In the genomic region with DNA sequence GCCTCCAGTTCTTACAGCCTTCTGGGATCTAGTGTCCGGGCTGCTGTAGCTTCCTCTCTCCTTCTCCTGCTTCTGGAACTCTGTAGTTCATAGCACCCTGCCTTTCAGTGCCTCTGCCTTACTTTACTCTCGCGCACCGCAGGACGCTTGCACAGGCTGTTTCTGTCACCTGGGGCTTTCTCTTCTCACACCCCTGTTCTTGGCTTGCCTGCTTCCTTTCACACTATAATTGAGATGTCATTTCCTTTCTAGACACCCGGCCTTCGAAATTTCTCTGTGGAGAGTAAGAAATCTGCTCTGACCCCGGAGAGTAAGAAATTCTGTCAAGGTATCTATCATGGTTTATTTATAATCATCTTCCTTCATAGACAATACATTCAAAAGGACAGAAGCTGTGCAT, we compare ENCODE assay signal across 25 mouse cellular contexts. TPM values are rescaled to one million over a fixed set of nuclear protein-coding genes. Genes with fewer than 3 reads are reported as not detected.
DNase-seq lines count a peak whose midpoint lies in the region; ATAC-seq lines count a peak whose summit lies in the region.
"Had no signal": no experiment of that assay in that cellular context is flagged by ENCODE, and none has a peak within 500 bp of the region (broad histone marks: within the 10 kb centered on the region; RNA-seq: fewer than 3 reads in every experiment).

No protein-coding gene starts in this region.

- H3K27ac ChIP-seq in liver, embryonic 13.5 days: peak overlapping the region; percentile 41; the same call in 1 of the 2 replicates
- no peak overlapping the region for H3K27ac ChIP-seq in liver, embryonic 11.5 days (ENCODE audit: low read depth, low read length)
- H3K27ac ChIP-seq: embryonic facial prominence, embryonic 13.5 days; gastrocnemius, adult 2 months; heart, embryonic 10.5 days; hindbrain, postnatal 0 days; limb, embryonic 15.5 days had no signal

- no peaks in the 10 kb centered on the region for H3K36me3 ChIP-seq in liver, embryonic 13.5 days
- H3K36me3 ChIP-seq in liver, embryonic 11.5 days (ENCODE audit: control insufficient read depth, insufficient read depth, low read length): no peaks in the 10 kb centered on the region
- H3K36me3 ChIP-seq: embryonic facial prominence, embryonic 13.5 days; heart, embryonic 10.5 days; limb, embryonic 15.5 days had no signal

- no peak overlapping the region for H3K9ac ChIP-seq in liver, embryonic 13.5 days
- H3K9ac ChIP-seq in liver, embryonic 11.5 days (ENCODE audit: low read depth, low read length): no peak overlapping the region
- H3K9ac ChIP-seq: embryonic facial prominence, embryonic 13.5 days; limb, embryonic 15.5 days; lung, embryonic 14.5 days had no signal

- H3K4me2 ChIP-seq in liver, embryonic 13.5 days: no peak overlapping the region
- H3K4me2 ChIP-seq in liver, embryonic 11.5 days: no peak overlapping the region
- H3K4me2 ChIP-seq: embryonic facial prominence, embryonic 13.5 days; limb, embryonic 15.5 days; lung, embryonic 14.5 days had no signal

- ATAC-seq in liver, embryonic 13.5 days (ENCODE audit: low read depth): no peak
- no peak for ATAC-seq in liver, embryonic 11.5 days (replicated peaks; ENCODE audit: low FRiP score)
- no peak for ATAC-seq in inflammation-experienced regulatory T-cells, adult 6 months
- ATAC-seq: forebrain, embryonic 14.5 days; hindbrain, postnatal 0 days had no signal

- no peak overlapping the region for H3K4me3 ChIP-seq in liver, embryonic 13.5 days (replicated peaks)
- no peak overlapping the region for H3K4me3 ChIP-seq in liver, embryonic 11.5 days (ENCODE audit: low read depth, low read length)
- H3K4me3 ChIP-seq: embryonic facial prominence, embryonic 13.5 days; erythroblast, embryonic 14.5 days; gastrocnemius, adult 2 months; heart, embryonic 10.5 days; limb, embryonic 15.5 days; megakaryocyte, embryonic 14.5 days had no signal

- no peaks in the 10 kb centered on the region for H3K27me3 ChIP-seq in liver, embryonic 13.5 days
- H3K27me3 ChIP-seq in liver, embryonic 11.5 days (replicated peaks; ENCODE audit: control insufficient read depth, insufficient read depth, low read length): no peaks in the 10 kb centered on the region
- H3K27me3 ChIP-seq: embryonic facial prominence, embryonic 13.5 days; limb, embryonic 15.5 days; megakaryocyte, embryonic 14.5 days had no signal

- WGBS in liver, embryonic 13.5 days (ENCODE audit: insufficient replicate concordance): 74% methylated on average over 8 of the region's 8 CpGs
- 79% methylated on average over 8 of the region's 8 CpGs for WGBS in liver, embryonic 11.5 days

- DNase-seq in liver, embryonic 13.5 days: no peak
- DNase-seq in liver, embryonic 11.5 days (ENCODE audit: low spot score): no peak
- DNase-seq in CD4-positive helper T cell, adult 2 months (ENCODE audit: low read depth, low spot score): peak; percentile 21
- peak; percentile 54 for DNase-seq in naive thymus-derived CD4-positive, alpha-beta T cell, adult 2 months (ENCODE audit: low read depth)
- DNase-seq in thymus, postnatal 25 days: peak; percentile 45
- no peak for DNase-seq in kidney, postnatal 4 days
- DNase-seq: adrenal gland, postnatal 25 days; cerebellum, adult 8-10 months; cerebellum, postnatal 36 days; embryo, embryonic 11 days; gastrocnemius, adult 2 months; heart, postnatal 4 days; kidney, adult 18-20 months; left cerebral cortex, postnatal 4 days; lung, embryonic 14.5 days; lung, postnatal 36 days; midbrain, embryonic 14.5 days had no signal

- peaks cover 41% of the 10 kb centered on the region for H3K4me1 ChIP-seq in liver, embryonic 13.5 days (replicated peaks)
- peaks cover 11% of the 10 kb centered on the region for H3K4me1 ChIP-seq in liver, embryonic 11.5 days (replicated peaks; ENCODE audit: control insufficient read depth, insufficient read depth, low read length)

- H3K9me3 ChIP-seq in liver, embryonic 13.5 days (replicated peaks): no peaks in the 10 kb centered on the region
- H3K9me3 ChIP-seq in liver, embryonic 11.5 days (ENCODE audit: control insufficient read depth, low read length): no peaks in the 10 kb centered on the region
- H3K9me3 ChIP-seq: embryonic facial prominence, embryonic 13.5 days; heart, embryonic 10.5 days; limb, embryonic 15.5 days had no signal

RNA-seq across cellular contexts. Expression of a gene that starts 2.9 kb away (rescaled TPM):
- 5.8 and 6.5 TPM in 2 replicates for polyA plus RNA-seq in liver, embryonic 13.5 days (2015; fragmentation: Nextera tagmentation; extraction: Ambion mirVana)
- polyA plus RNA-seq in liver, embryonic 11.5 days (2014; fragmentation: Nextera tagmentation; extraction: Ambion mirVana): 12.6 and 15.1 TPM in 2 replicates
- 10 to 100 TPM in 2 of 3 experiments, 1 to 10 TPM in 1; 5.2 to 11.9 (median 10.6) TPM for polyA plus RNA-seq in inflammation-experienced regulatory T-cells, adult 6 months (2017; shearing (Covaris generic))

Comparison
In these comparisons a context has a peak if more than half of its experiments do, and no peak if none do; other contexts are left out.
1. DNase-seq: peak in CD4-positive helper T cell, adult 2 months (single experiment), naive thymus-derived CD4-positive, alpha-beta T cell, adult 2 months (single experiment) and thymus, postnatal 25 days (single experiment); none in liver, embryonic 13.5 days (single experiment), liver, embryonic 11.5 days (single experiment) and kidney, postnatal 4 days (0 of 2).